Mouse (Mus musculus): Measurements from ENCODE around the gene Vps37c. TPM values are rescaled to one million over a fixed set of nuclear protein-coding genes. Genes with fewer than 3 reads are reported as not detected.

The Vps37c gene
- polyA plus RNA-seq, 1 experiment from 2014 or later: 33.8 TPM

GRCm38 (mm10) chr19:10692361-10692760 lies 3.8 kb downstream of the Vps37c start:
- DNase-seq (ENCODE audit: low spot score): no peak
- Histone ChIP-seq H3K27me3 (ENCODE audit: low read depth, poor library complexity, severe bottlenecking) (no peaks in the 10 kb centered on the region), H3K9me3 (replicated peaks) (no peaks in the 10 kb centered on the region), H3K27ac (replicated peaks) (no peak overlapping the region), H3K36me3 (no peaks in the 10 kb centered on the region), H3K4me1 (peaks cover 51% of the 10 kb centered on the region), H3K4me3 (no peak overlapping the region)
- 92% methylated on average over 4 of the region's 4 CpGs for WGBS

- H3K36me3 ChIP-seq: no peaks in the 10 kb centered on the region
- 0 out of 2 replicates have a peak, but pooled peaks cover 4% of the 10 kb centered on the region for H3K27me3 ChIP-seq (ENCODE audit: low read depth, poor library complexity, severe bottlenecking)
- no peak overlapping the region for H3K27ac ChIP-seq (replicated peaks)
- DNase-seq (ENCODE audit: low spot score): no peak
- no peaks in the 10 kb centered on the region for H3K9me3 ChIP-seq (replicated peaks)
- no peak overlapping the region for H3K4me3 ChIP-seq
- peaks cover 55% of the 10 kb centered on the region for H3K4me1 ChIP-seq
- WGBS: 88% methylated on average over 10 of the region's 10 CpGs
Observed at GRCm38 (mm10) chr19:10693926-10694682, 5.6 kb downstream of the Vps37c start.

- Histone ChIP-seq H3K4me1 (peaks cover 55% of the 10 kb centered on the region), H3K9me3 (replicated peaks) (no peaks in the 10 kb centered on the region), H3K27ac (replicated peaks) (peak overlapping the region; percentile 46), H3K36me3 (no peaks in the 10 kb centered on the region), H3K4me3 (no peak overlapping the region), H3K27me3 (ENCODE audit: low read depth, poor library complexity, severe bottlenecking) (0 out of 2 replicates have a peak, but pooled peaks cover 4% of the 10 kb centered on the region)
- DNase-seq (ENCODE audit: low spot score): no peak
- 46% methylated on average over 7 of the region's 7 CpGs for WGBS
Observed at GRCm38 (mm10) chr19:10695801-10696200, 7.3 kb downstream of the Vps37c start.

GRCm38 (mm10) chr19:10698131-10698991 lies 9.8 kb downstream of the Vps37c start:
- no peak for DNase-seq (ENCODE audit: low spot score)
- H3K4me1 ChIP-seq: peaks cover 73% of the 10 kb centered on the region
- H3K4me3 ChIP-seq: no peak overlapping the region
- H3K9me3 ChIP-seq (replicated peaks): no peaks in the 10 kb centered on the region
- 0 out of 2 replicates have a peak overlapping the region, but pooled peaks have one; percentile 61 for H3K27ac ChIP-seq (replicated peaks)
- WGBS: 80% methylated on average over 9 of the region's 9 CpGs
- no peaks in the 10 kb centered on the region for H3K36me3 ChIP-seq
- 0 out of 2 replicates have a peak, but pooled peaks cover 10% of the 10 kb centered on the region for H3K27me3 ChIP-seq (ENCODE audit: low read depth, poor library complexity, severe bottlenecking)

- Histone ChIP-seq H3K36me3 (no peaks in the 10 kb centered on the region), H3K4me3 (no peak overlapping the region), H3K27ac (replicated peaks) (peak overlapping the region; percentile 61; the same call in 1 of the 2 replicates), H3K27me3 (ENCODE audit: low read depth, poor library complexity, severe bottlenecking) (0 out of 2 replicates have a peak, but pooled peaks cover 12% of the 10 kb centered on the region), H3K9me3 (replicated peaks) (no peaks in the 10 kb centered on the region), H3K4me1 (peaks cover 73% of the 10 kb centered on the region)
- no peak for DNase-seq (ENCODE audit: low spot score)
- WGBS: 76% methylated on average over 9 of the region's 9 CpGs
Observed at GRCm38 (mm10) chr19:10699851-10700250, 11.3 kb downstream of the Vps37c start.

- Histone ChIP-seq H3K27me3 (ENCODE audit: low read depth, poor library complexity, severe bottlenecking) (0 out of 2 replicates have a peak, but pooled peaks cover 12% of the 10 kb centered on the region), H3K36me3 (peaks cover 2% of the 10 kb centered on the region; the same call in 1 of the 2 replicates), H3K4me3 (0 out of 2 replicates have a peak overlapping the region, but pooled peaks have one; percentile 2), H3K4me1 (peaks cover 67% of the 10 kb centered on the region), H3K9me3 (replicated peaks) (no peaks in the 10 kb centered on the region), H3K27ac (replicated peaks) (peak overlapping the region; percentile 59)
- WGBS: 42% methylated on average over 6 of the region's 6 CpGs
- peak; percentile 57 for DNase-seq (ENCODE audit: low spot score)
Observed at GRCm38 (mm10) chr19:10701013-10701726, 12.6 kb downstream of the Vps37c start.

- H3K36me3 ChIP-seq: peaks cover 11% of the 10 kb centered on the region
- H3K27ac ChIP-seq (replicated peaks): peak overlapping the region; percentile 59
- no peak overlapping the region for H3K4me3 ChIP-seq
- 84% methylated on average over 8 of the region's 8 CpGs for WGBS
- H3K4me1 ChIP-seq: peaks cover 60% of the 10 kb centered on the region
- no peak for DNase-seq (ENCODE audit: low spot score)
- 0 out of 2 replicates have a peak, but pooled peaks cover 12% of the 10 kb centered on the region for H3K27me3 ChIP-seq (ENCODE audit: low read depth, poor library complexity, severe bottlenecking)
- H3K9me3 ChIP-seq (replicated peaks): no peaks in the 10 kb centered on the region
Observed at GRCm38 (mm10) chr19:10702125-10702524, 13.6 kb downstream of the Vps37c start.

- Histone ChIP-seq H3K4me3 (no peak overlapping the region), H3K36me3 (peaks cover 25% of the 10 kb centered on the region), H3K4me1 (peaks cover 47% of the 10 kb centered on the region), H3K9me3 (replicated peaks) (no peaks in the 10 kb centered on the region), H3K27ac (replicated peaks) (no peak overlapping the region), H3K27me3 (ENCODE audit: low read depth, poor library complexity, severe bottlenecking) (0 out of 2 replicates have a peak, but pooled peaks cover 12% of the 10 kb centered on the region)
- WGBS: 92% methylated on average over 8 of the region's 8 CpGs
- no peak for DNase-seq (ENCODE audit: low spot score)
Observed at GRCm38 (mm10) chr19:10703470-10703869, 14.9 kb downstream of the Vps37c start.

- peaks cover 23% of the 10 kb centered on the region for H3K4me1 ChIP-seq
- DNase-seq (ENCODE audit: low spot score): no peak
- no peak overlapping the region for H3K4me3 ChIP-seq
- no peaks in the 10 kb centered on the region for H3K9me3 ChIP-seq (replicated peaks)
- H3K27me3 ChIP-seq (ENCODE audit: low read depth, poor library complexity, severe bottlenecking): 0 out of 2 replicates have a peak, but pooled peaks cover 8% of the 10 kb centered on the region
- H3K27ac ChIP-seq (replicated peaks): no peak overlapping the region
- 84% methylated on average over 13 of the region's 13 CpGs for WGBS
- peaks cover 55% of the 10 kb centered on the region for H3K36me3 ChIP-seq
Observed at GRCm38 (mm10) chr19:10707087-10707875, 18.7 kb downstream of the Vps37c start.

GRCm38 (mm10) chr19:10707881-10708280 lies 19.3 kb downstream of the Vps37c start:
- DNase-seq (ENCODE audit: low spot score): no peak
- H3K4me1 ChIP-seq: peaks cover 19% of the 10 kb centered on the region
- 93% methylated on average over 1 of the region's 1 CpGs for WGBS
- H3K36me3 ChIP-seq: peaks cover 61% of the 10 kb centered on the region
- no peaks in the 10 kb centered on the region for H3K9me3 ChIP-seq (replicated peaks)
- no peak overlapping the region for H3K27ac ChIP-seq (replicated peaks)
- H3K4me3 ChIP-seq: no peak overlapping the region
- H3K27me3 ChIP-seq (ENCODE audit: low read depth, poor library complexity, severe bottlenecking): 0 out of 2 replicates have a peak, but pooled peaks cover 7% of the 10 kb centered on the region

GRCm38 (mm10) chr19:10708900-10709299 lies 20.4 kb downstream of the Vps37c start:
- no peak overlapping the region for H3K4me3 ChIP-seq
- H3K27ac ChIP-seq (replicated peaks): 0 out of 2 replicates have a peak overlapping the region, but pooled peaks have one; percentile 35
- peaks cover 19% of the 10 kb centered on the region for H3K4me1 ChIP-seq
- WGBS: 71% methylated on average over 6 of the region's 6 CpGs
- H3K9me3 ChIP-seq (replicated peaks): no peaks in the 10 kb centered on the region
- H3K27me3 ChIP-seq (ENCODE audit: low read depth, poor library complexity, severe bottlenecking): no peaks in the 10 kb centered on the region
- peaks cover 71% of the 10 kb centered on the region for H3K36me3 ChIP-seq
- DNase-seq (ENCODE audit: low spot score): no peak
